Mouse (Mus musculus) cerebellum, adult 2 months (tissue): ENCODE results near the gene Lrrc38. TPM values are rescaled to one million over a fixed set of nuclear protein-coding genes. Genes with fewer than 3 reads are reported as not detected.
A peak's percentile ranks its signal among the peaks of the same experiment; 100 is the strongest.
"Not testable (repeated sequence)": the region's sequence is repeated elsewhere in the genome, so short reads cannot be mapped to it uniquely, and the experiment has no call there.

Experiments used
- DNase-seq, 2 experiments: peaks; one replicate each; pipeline ENCODE4 v3.0.0; 2021
- H3K27ac ChIP-seq: fragments of 200-500 bp; 2 replicates; pipeline ENCODE4 v1.5.1; 2012; ENCODE audit warnings: low read length, control low read depth, inconsistent platforms; ENCODE audit not compliant: insufficient read depth
- H3K27me3 ChIP-seq: fragments of 200-500 bp; 2 replicates; pipeline ENCODE4 v1.6.1; 2012; ENCODE audit warnings: inconsistent platforms, mild to moderate bottlenecking, low read length, moderate library complexity; ENCODE audit not compliant: control insufficient read depth, insufficient read depth
- H3K4me1 ChIP-seq: fragments of 200-500 bp; 2 replicates; pipeline ENCODE4 v1.6.1; 2011; ENCODE audit warnings: low read length; ENCODE audit not compliant: control insufficient read depth, insufficient read depth
- H3K4me3 ChIP-seq: fragments of 200-500 bp; replicated peaks from 2 replicates; pipeline ENCODE3; 2011; ENCODE audit warnings: mild to moderate bottlenecking, low read depth, low read length, control low read depth; ENCODE audit not compliant: insufficient read depth
- CTCF ChIP-seq: fragments of 200-500 bp; IDR thresholded peaks from 2 replicates; pipeline ENCODE4 v1.5.1; 2011; ENCODE audit warnings: low read depth, mild to moderate bottlenecking, control low read depth, low read length, moderate library complexity, borderline replicate concordance; ENCODE audit not compliant: insufficient read depth
- POLR2A ChIP-seq: fragments of 200-500 bp; IDR thresholded peaks from 2 replicates; pipeline ENCODE4 v1.6.1; 2011; ENCODE audit warnings: low read length, control low read depth, borderline replicate concordance; ENCODE audit not compliant: insufficient read depth
- WGBS: fragments of 180-500 bp; shearing (Covaris S2); methylation state at CpG from one replicate; pipeline ENCODE4 v1.1.7; 2018; 5-methylcytosine and 5-hydroxymethylcytosine counted together
- polyA plus RNA-seq: library from polyadenylated mRNA; depleted of rRNA; stranded (reverse); fragments of >200 nt; gene quantifications from 2 replicates; pipeline ENCODE4 v1.2.3, GENCODE M21; 2012

The Lrrc38 gene
- polyA plus RNA-seq, 1 experiment, result 7.6 TPM

DNA sequence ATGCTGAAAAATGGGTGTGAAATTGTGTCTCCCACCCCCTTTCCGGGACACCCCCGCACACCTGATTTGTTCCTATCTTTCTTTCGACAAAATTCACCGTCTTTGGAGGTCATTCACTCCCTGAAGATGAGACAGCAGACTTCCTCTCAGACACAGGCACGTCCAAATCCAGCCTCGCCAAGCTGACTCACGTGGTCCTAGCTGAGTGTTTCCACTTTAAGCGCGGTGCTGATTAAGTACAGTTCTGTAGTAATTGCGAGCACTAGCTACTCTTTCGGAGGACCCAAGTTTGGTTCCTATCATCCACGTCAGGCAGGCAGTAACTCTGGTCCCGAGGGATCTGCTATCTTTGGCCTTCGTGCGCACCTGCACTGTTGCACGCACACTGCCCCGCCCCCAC is 14.6 kb upstream of the Lrrc38 start:
- no peak for DNase-seq
- TF ChIP-seq POLR2A (no peak), CTCF (no peak)
- no peak overlapping the region for H3K27ac ChIP-seq
- no peak overlapping the region for H3K4me3 ChIP-seq
- no peaks in the 10 kb centered on the region for H3K27me3 ChIP-seq
- no peaks in the 10 kb centered on the region for H3K4me1 ChIP-seq
- WGBS, result 92% methylated on average over 17 of the region's 17 CpGs

DNA sequence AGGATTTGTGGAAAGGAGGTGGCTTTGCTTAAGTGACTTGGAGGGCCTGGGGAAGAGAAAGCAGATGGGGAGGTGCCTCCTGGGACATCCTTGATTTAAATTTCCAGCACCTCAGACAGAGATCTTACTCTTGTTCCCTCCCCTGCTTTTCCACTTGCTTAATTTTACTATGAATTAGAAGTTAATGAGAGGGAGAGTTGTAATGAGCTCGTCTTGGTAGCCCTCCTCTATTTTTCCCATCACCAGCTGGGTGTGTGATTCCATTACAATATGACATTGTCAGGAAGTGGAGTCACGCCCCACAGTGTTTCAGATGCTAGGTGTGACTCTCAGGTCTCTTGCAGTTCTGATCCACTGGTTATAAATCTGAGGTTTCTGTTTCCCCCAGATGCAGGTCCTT is 13.5 kb upstream of the Lrrc38 start:
- TF ChIP-seq CTCF (no peak), POLR2A (no peak)
- H3K27me3 ChIP-seq, result no peaks in the 10 kb centered on the region
- 64% methylated on average over 2 of the region's 2 CpGs for WGBS
- no peak overlapping the region for H3K27ac ChIP-seq
- DNase-seq, result no peak
- no peaks in the 10 kb centered on the region for H3K4me1 ChIP-seq
- no peak overlapping the region for H3K4me3 ChIP-seq

DNA sequence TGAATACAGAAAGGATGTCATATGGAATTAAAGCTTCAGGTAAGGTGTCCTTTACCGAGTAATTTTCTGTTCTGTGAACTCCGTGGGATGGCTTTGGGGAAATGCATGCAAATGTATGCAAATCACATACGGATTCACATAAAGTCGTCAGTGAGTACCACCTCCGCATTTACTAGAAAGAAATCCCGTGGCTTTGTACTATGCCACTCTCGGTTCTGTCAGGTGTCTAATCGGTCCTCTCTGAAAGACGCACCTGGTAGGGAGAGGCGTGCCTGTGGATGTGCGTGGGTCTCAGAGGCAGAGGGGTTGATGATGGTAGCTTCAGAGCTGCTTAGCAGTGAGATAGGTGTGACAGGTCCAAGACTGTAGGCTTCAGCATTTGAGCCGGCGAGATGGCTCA is 9.7 kb upstream of the Lrrc38 start:
- Histone ChIP-seq H3K4me3 (no peak overlapping the region), H3K27ac (no peak overlapping the region), H3K27me3 (no peaks in the 10 kb centered on the region), H3K4me1 (peaks cover 5% of the 10 kb centered on the region)
- TF ChIP-seq POLR2A (no peak), CTCF (no peak)
- 85% methylated on average over 13 of the region's 13 CpGs for WGBS
- no peak for DNase-seq

DNA sequence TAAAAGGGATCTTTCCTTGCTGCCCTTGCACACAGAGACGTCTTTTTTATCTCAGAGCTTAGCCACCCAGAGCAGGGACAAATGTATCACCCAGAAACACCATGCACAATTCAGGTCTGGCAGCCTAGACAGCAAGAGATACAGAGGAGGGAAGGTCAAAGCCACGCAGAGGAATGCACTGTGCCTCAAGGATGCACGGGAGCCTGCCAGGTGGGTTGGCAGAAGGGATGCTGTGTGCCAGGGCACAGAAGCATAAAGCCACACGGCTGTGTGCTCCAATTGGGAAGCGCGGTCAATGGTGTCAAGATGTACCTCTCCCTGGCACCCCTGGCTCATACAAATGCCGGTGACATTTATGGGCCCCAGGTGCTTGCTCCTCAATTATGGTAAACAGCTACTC is 8.1 kb upstream of the Lrrc38 start:
- Histone ChIP-seq H3K4me3 (no peak overlapping the region), H3K27me3 (no peaks in the 10 kb centered on the region), H3K4me1 (peaks cover 5% of the 10 kb centered on the region), H3K27ac (no peak overlapping the region)
- WGBS, result 14% methylated on average over 7 of the region's 7 CpGs
- DNase-seq, result peak; percentile 30 to 61
- TF ChIP-seq POLR2A (no peak), CTCF (no peak)

DNA sequence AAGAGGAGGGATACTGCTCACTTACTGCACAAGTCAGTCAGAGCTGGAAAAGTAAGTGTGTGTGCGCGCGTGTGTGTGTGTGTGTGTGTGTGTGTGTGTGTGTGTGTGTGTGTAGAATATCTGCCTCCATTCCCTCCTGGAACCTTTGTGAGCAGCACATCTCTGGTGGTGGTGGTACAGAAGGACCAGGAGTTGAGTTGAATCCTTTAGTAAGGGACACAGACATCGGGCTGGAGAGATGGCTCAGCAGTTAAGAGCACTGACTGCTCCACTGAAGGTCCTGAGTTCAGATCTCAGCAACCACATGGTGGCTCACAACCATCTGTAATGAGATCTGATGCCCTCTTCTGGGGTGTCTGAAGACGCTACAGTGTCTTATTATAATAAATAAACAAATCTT is 4.1 kb upstream of the Lrrc38 start:
- not testable (repeated sequence) for H3K27ac ChIP-seq, H3K27me3 ChIP-seq

DNA sequence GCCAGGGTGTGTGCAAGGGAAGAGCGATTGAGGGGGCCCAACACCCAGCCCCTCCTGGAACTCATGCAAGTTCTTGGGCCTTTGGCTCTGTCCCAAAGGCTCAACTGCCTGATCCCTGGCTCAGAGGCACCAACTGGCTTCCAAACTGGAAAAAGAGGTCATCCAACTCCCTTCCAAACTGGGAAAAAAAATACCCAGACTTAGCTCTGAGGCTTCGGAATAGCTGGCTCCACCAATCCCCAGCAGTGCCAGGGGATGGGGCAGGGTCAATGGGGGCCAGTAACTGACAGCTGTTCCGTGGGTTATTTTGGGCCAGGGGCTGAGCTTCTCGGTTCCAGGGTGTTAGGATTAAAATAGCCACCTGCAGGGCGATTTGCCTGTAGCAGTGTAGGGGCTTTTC is 879 bp upstream of the Lrrc38 start:
- no peaks in the 10 kb centered on the region for H3K27me3 ChIP-seq
- no peak for TF ChIP-seq CTCF
- TF ChIP-seq POLR2A, result no peak
- 26% methylated on average over 5 of the region's 5 CpGs for WGBS

More for the DNA sequence above, 4.1 kb upstream of the Lrrc38 start:
- H3K4me3 ChIP-seq, DNase-seq: not testable (repeated sequence)
- H3K4me1 ChIP-seq, result peaks cover 10% of the 10 kb centered on the region
- WGBS, result 92% methylated on average over 5 of the region's 5 CpGs

DNA sequence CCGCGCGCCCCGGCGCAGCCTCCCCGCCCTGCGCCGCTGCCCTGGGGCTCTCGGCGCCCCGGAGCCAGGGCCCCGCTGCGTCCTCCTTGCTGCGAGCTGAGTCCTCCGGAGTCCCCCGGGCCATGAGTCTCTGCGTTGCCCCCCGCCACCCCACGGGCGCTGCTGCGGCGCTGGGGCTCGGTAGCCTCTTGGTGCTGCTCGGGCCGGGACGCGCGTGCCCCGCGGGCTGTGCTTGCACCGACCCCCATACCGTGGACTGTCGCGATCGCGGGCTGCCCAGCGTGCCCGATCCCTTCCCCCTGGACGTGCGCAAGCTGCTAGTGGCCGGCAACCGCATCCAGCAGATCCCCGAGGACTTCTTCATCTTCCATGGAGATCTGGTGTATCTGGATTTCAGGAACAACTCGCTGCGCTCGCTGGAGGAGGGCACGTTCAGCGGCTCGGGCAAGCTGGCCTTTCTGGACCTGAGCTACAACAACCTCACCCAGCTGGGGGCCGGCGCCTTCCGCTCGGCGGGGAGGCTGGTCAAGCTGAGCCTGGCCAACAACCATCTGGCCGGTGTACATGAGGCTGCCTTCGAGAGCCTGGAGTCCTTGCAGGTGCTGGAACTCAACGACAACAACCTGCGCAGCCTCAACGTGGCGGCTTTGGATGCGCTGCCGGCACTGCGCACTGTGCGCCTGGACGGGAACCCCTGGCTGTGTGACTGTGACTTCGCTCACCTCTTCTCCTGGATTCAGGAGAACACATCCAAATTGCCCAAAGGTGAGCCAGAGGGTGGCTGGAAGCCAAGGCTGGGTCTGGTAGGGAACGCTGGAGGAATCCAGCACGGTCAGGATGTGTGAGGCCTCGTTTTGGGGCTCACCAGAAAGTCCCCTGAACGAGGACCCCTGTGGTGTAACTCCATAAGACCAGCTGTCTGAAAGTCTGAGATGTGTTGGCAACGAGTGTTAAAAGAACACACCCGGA is 774 bp downstream of the Lrrc38 start:
- WGBS, result 2% methylated on average over 72 of the region's 72 CpGs
- peak; percentile 65 to 73 for DNase-seq
- H3K4me3 ChIP-seq, result peak overlapping the region; percentile 48
- H3K27ac ChIP-seq, result no peak overlapping the region
- H3K27me3 ChIP-seq, result no peaks in the 10 kb centered on the region
- no peak for TF ChIP-seq POLR2A
- TF ChIP-seq CTCF, result no peak
- H3K4me1 ChIP-seq, result peaks cover 5% of the 10 kb centered on the region

More for the DNA sequence above, 879 bp upstream of the Lrrc38 start:
- Histone ChIP-seq H3K27ac (no peak overlapping the region), H3K4me1 (peaks cover 5% of the 10 kb centered on the region), H3K4me3 (no peak overlapping the region)
- peak; percentile 28 to 57 for DNase-seq

DNA sequence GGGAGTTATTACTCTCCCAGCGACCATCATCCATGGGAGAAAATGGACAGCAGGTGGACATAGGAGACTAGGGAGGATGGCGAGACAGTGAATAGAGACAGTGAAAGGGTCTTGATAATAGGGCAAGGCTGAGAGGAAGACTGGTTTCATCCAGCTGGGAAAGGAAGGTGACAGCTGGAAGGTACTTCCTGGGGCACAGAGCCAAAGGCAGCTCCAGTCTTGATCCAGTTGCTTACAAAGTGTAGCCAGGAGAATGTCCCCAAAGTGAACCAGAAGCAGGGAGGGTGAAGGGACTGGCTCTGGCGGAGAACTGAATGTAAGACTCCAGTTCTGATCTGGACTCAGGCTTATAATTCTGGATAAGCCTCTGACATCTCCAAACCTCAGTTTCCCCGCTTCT is 2.7 kb downstream of the Lrrc38 start:
- H3K27me3 ChIP-seq, result no peaks in the 10 kb centered on the region
- no peak overlapping the region for H3K27ac ChIP-seq
- WGBS, result 86% methylated on average over 4 of the region's 4 CpGs
- DNase-seq, result no peak
- H3K4me3 ChIP-seq, result no peak overlapping the region
- H3K4me1 ChIP-seq, result peaks cover 5% of the 10 kb centered on the region
- no peak for TF ChIP-seq CTCF
- TF ChIP-seq POLR2A, result no peak
